Mouse (Mus musculus) small intestine, adult 2 months (tissue): ENCODE measurements around the gene Scml4. TPM values are rescaled to one million over a fixed set of nuclear protein-coding genes. Genes with fewer than 3 reads are reported as not detected.

ENCODE experiments used
- H3K27ac ChIP-seq: fragments of 200-500 bp; 2 replicates; pipeline ENCODE4 v1.5.1; 2012; ENCODE audit warnings: low read depth, low read length, control low read depth, inconsistent platforms; ENCODE audit not compliant: insufficient read depth
- H3K27me3 ChIP-seq: fragments of 200-500 bp; 2 replicates; pipeline ENCODE4 v1.6.1; 2012; ENCODE audit warnings: mild to moderate bottlenecking, moderate library complexity, low read length, inconsistent platforms; ENCODE audit not compliant: control insufficient read depth, insufficient read depth
- H3K36me3 ChIP-seq: fragments of 200-500 bp; 2 replicates; pipeline ENCODE4 v1.6.1; 2012; ENCODE audit warnings: mild to moderate bottlenecking, low read length, control low read depth, inconsistent platforms; ENCODE audit not compliant: control insufficient read depth, insufficient read depth
- H3K4me1 ChIP-seq: fragments of 200-500 bp; 2 replicates; pipeline ENCODE4 v1.6.1; 2012; ENCODE audit warnings: low read length, inconsistent platforms, mixed read lengths; ENCODE audit not compliant: control insufficient read depth, insufficient read depth, insufficient read length
- H3K4me3 ChIP-seq: fragments of 200-500 bp; 2 replicates; pipeline ENCODE4 v1.5.1; 2012; ENCODE audit warnings: low read depth, mild to moderate bottlenecking, control low read depth, inconsistent platforms, low read length, moderate library complexity
- CTCF ChIP-seq: fragments of 200-500 bp; IDR thresholded peaks from 2 replicates; pipeline ENCODE4 v1.5.1; 2012; ENCODE audit warnings: low read depth, mild to moderate bottlenecking, control low read depth, inconsistent platforms, low read length, moderate library complexity, mixed read lengths; ENCODE audit not compliant: insufficient replicate concordance, insufficient read length; ENCODE audit errors: extremely low read depth
- POLR2A ChIP-seq: fragments of 200-500 bp; IDR thresholded peaks from 2 replicates; pipeline ENCODE4 v1.6.1; 2012; ENCODE audit warnings: low read depth, mild to moderate bottlenecking, control low read depth, inconsistent platforms, low read length, moderate library complexity
- WGBS: fragments of 180-500 bp; shearing (Covaris S2); methylation state at CpG from one replicate; pipeline ENCODE4 v1.1.7; 2018; 5-methylcytosine and 5-hydroxymethylcytosine counted together
- polyA plus RNA-seq: library from polyadenylated mRNA; depleted of rRNA; stranded (reverse); fragments of >200 nt; gene quantifications from 2 replicates; pipeline ENCODE4 v1.2.3, GENCODE M21; 2012

The Scml4 gene
- polyA plus RNA-seq, 1 experiment = 12.1 TPM

DNA sequence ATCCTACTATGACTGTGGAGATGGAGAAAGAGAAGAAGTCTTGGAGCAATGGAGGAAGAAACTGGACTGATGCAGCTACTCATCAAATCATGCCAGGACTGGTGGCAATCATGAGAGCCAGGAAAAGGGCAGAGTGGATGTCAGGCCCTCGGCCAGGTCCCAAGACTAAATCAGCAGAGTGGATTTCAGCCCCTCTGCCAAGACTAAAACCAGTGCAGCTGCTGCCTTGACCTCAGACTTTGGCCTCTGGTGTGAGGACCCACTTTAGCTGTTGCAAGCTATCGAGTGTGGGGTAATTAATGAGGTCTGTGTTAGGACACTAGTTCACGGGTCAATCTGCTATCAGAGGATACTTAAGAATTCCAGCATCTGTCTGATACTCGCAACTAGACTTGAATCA is 30.2 kb downstream of the Scml4 start:
- TF ChIP-seq CTCF (no peak), POLR2A (no peak)
- H3K36me3 ChIP-seq = no peaks in the 10 kb centered on the region
- 45% methylated on average over 4 of the region's 4 CpGs for WGBS

DNA sequence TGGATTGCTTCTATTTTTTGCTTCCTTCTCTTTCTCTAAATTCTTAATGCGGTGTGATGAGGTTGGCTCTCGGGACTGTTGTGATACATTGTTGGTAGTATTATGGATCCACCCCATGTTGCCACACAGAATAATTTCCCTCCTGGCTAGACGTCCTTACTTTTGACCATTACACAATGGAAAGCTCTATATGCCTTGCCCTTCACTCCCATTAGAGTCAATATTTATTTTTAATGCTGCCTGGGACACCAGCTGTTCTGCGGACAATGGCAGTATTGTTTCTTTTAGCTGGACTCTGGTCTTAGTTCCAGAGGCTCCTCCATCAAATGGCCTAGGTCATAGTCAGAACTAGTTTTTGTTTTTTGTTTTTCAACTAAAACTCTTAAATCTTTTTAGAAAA is 32.1 kb downstream of the Scml4 start:
- no peak overlapping the region for H3K27ac ChIP-seq
- H3K4me3 ChIP-seq = no peak overlapping the region
- peaks cover 17% of the 10 kb centered on the region; the same call in 1 of the 2 replicates for H3K4me1 ChIP-seq
- no peaks in the 10 kb centered on the region for H3K36me3 ChIP-seq
- TF ChIP-seq CTCF (no peak), POLR2A (no peak)
- no peaks in the 10 kb centered on the region for H3K27me3 ChIP-seq
- WGBS = 23% methylated on average over 4 of the region's 4 CpGs

More for the DNA sequence above, 30.2 kb downstream of the Scml4 start:
- H3K4me1 ChIP-seq = peaks cover 19% of the 10 kb centered on the region; the same call in 1 of the 2 replicates
- no peak overlapping the region for H3K27ac ChIP-seq
- no peaks in the 10 kb centered on the region for H3K27me3 ChIP-seq
- H3K4me3 ChIP-seq = no peak overlapping the region

DNA sequence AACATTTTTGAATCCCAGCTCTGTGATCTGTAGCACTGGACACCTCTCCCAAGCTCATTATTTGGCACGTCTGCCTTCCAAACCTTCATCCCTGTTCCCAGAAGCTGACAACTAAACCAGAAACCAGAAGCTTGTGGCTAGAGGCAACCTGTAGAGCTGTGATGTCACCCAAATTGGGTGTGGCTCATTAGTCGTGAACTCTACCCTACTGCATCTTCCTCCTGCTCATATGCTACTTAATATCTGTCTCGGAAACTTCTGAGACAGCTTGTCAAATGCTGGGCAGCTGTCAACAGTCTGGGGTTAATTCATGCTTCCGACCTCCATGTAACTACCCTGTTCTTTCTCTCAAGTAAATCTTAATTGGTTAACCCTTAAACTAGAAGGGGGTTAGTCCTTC is 32.8 kb downstream of the Scml4 start:
- no peak overlapping the region for H3K4me3 ChIP-seq
- WGBS = 41% methylated on average over 4 of the region's 4 CpGs
- no peaks in the 10 kb centered on the region for H3K36me3 ChIP-seq

DNA sequence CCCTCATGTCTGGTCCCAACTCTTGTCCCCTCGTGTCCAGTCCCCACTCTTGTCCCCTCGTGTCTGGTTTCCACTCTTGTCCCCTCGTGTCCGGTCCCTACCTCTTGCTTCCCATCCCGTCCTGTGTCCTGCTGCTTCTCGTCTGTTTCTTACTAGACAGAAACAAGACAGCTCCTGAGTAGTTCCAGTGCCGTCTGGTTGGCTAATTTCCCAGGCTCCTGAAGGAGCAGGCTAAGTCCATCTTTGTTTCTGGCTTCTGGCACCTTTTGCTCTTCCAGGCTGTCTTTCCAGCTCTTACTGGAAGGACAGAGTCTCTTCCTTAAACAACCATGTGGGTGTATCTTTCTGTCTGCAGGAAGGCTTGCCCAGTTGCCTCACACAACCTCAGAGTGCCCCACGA is 33.7 kb downstream of the Scml4 start:
- no peaks in the 10 kb centered on the region for H3K27me3 ChIP-seq
- TF ChIP-seq POLR2A = no peak
- TF ChIP-seq CTCF = no peak
- 51% methylated on average over 8 of the region's 8 CpGs for WGBS
- no peaks in the 10 kb centered on the region for H3K36me3 ChIP-seq
- H3K27ac ChIP-seq = peak overlapping the region; percentile 16
- no peak overlapping the region for H3K4me3 ChIP-seq
- H3K4me1 ChIP-seq = peaks cover 19% of the 10 kb centered on the region; the same call in 1 of the 2 replicates

More for the DNA sequence above, 32.8 kb downstream of the Scml4 start:
- TF ChIP-seq POLR2A (no peak), CTCF (no peak)
- Histone ChIP-seq H3K4me1 (peaks cover 20% of the 10 kb centered on the region; the same call in 1 of the 2 replicates), H3K27me3 (no peaks in the 10 kb centered on the region), H3K27ac (peak overlapping the region; percentile 51)

DNA sequence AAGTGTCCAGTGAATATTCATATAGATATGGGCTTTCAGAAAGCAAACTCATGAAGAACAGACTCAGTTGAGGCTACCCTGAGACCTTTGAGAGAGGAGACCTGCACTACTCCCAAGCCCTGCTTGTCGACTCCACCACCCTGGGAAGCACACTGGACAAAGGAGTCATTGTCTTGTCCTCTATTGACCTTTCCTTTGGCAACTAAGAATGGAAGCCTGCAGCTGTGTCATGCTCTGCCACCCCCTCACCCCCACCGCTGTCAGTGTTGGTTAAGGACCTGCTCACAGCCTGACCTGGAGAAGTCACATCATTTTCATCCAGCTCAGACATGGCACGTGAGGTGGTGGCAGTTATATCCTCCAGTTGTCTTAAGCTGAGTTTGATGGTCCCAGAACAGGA is 34.1 kb downstream of the Scml4 start:
- Histone ChIP-seq H3K27ac (peak overlapping the region; percentile 16), H3K4me3 (no peak overlapping the region), H3K27me3 (no peaks in the 10 kb centered on the region), H3K4me1 (peaks cover 19% of the 10 kb centered on the region; the same call in 1 of the 2 replicates), H3K36me3 (no peaks in the 10 kb centered on the region)
- TF ChIP-seq CTCF = no peak
- TF ChIP-seq POLR2A = no peak
- 36% methylated on average over 3 of the region's 3 CpGs for WGBS

DNA sequence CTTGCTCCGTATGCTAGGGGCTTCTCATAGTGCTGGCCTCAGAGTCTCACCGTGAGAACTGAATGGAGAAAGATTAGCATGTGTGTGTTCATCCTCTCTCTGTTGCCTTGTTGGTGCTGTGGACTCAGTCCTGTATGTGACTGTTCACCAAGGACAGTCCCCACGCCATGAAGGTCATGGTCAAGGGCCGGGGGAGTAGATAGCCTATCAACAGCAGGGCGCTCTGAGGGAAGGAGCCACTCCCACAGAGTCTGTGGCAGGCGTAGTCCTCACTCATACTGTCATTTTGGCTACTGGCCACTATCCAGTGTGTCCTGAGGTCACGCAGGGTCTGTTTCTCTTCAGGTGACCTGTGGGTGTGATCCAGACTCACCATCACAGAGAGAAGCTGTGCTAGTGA is 34.5 kb downstream of the Scml4 start:
- H3K27ac ChIP-seq = peak overlapping the region; percentile 16; the same call in 1 of the 2 replicates
- TF ChIP-seq CTCF = no peak
- TF ChIP-seq POLR2A = no peak
- H3K36me3 ChIP-seq = no peaks in the 10 kb centered on the region
- no peaks in the 10 kb centered on the region for H3K27me3 ChIP-seq
- H3K4me1 ChIP-seq = peaks cover 19% of the 10 kb centered on the region; the same call in 1 of the 2 replicates
- no peak overlapping the region for H3K4me3 ChIP-seq
- whole genome bisulfite sequencing = 53% methylated on average over 7 of the region's 7 CpGs

DNA sequence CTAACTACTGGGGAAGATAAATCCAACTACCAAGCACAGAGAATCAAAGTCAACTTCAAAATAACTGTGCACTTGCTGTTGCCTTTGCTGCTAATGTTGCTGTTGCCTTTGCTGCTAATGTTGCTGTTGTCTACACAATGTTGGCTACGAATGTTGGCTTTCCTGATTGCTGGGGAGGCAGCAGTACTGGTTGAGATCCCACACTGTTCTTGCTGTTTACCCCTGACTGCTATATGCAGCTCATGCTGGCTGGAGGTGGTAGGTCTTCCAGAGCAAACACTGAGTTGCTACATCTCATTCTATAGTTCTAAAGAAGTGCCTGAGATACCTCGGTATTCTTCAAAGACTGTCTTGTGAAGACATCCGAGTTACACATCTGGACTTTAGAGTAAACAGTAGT is 36.5 kb downstream of the Scml4 start:
- WGBS = 86% methylated on average over 3 of the region's 3 CpGs
- H3K4me1 ChIP-seq = peaks cover 19% of the 10 kb centered on the region; the same call in 1 of the 2 replicates
- no peak overlapping the region for H3K27ac ChIP-seq
- H3K27me3 ChIP-seq = no peaks in the 10 kb centered on the region
- TF ChIP-seq CTCF (no peak), POLR2A (no peak)
- no peak overlapping the region for H3K4me3 ChIP-seq
- no peaks in the 10 kb centered on the region for H3K36me3 ChIP-seq

DNA sequence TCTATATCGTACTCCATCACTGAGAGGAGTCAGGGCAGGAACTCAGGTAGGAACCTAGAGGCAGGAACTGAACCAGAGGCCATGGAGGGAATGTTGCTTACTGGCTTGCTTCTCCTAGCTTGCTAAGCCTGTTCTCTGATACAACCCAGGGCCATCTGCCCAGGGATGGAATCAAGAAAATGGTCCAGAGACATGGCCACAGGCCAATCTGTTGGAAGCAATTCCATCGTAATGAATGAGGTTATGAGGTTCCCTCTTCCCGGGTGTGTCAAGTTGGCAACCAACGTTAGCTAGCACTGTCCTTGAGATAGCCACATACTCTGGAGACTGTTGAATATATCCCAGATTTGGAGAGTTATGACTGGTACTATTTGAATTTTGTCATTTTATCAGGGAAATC is 37.0 kb downstream of the Scml4 start:
- no peak overlapping the region for H3K4me3 ChIP-seq
- H3K27ac ChIP-seq = no peak overlapping the region
- no peak for TF ChIP-seq POLR2A
- no peak for TF ChIP-seq CTCF
- 26% methylated on average over 4 of the region's 4 CpGs for WGBS
- no peaks in the 10 kb centered on the region for H3K27me3 ChIP-seq
- no peaks in the 10 kb centered on the region for H3K36me3 ChIP-seq
- H3K4me1 ChIP-seq = peaks cover 22% of the 10 kb centered on the region; the same call in 1 of the 2 replicates
